Mouse (Mus musculus) forelimb bud, embryonic 11.5 days (tissue): ENCODE measurements around the gene Ap5z1.

Source experiments
- DNase-seq: peaks from one replicate; pipeline ENCODE4 v3.0.0-alpha.2; 2012; ENCODE audit warnings: low read depth, low spot score

The Ap5z1 gene

GRCm38 (mm10) chr5:142463461-142464454, at the start of gene Ap5z1:
Gene Ap5z1 (plus strand): TSS chr5:142463944.
- peak; percentile 97 for DNase-seq

- DNase-seq: no peak
These were observed 48.3 kb upstream of the Ap5z1 start for GRCm38 (mm10) chr5:142415401-142415800.

- no peak for DNase-seq
These were observed 47.5 kb upstream of the Ap5z1 start for GRCm38 (mm10) chr5:142416070-142416775.

- DNase-seq: no peak
These were observed 46.6 kb upstream of the Ap5z1 start for GRCm38 (mm10) chr5:142417104-142417503.

GRCm38 (mm10) chr5:142417876-142418275, 45.9 kb upstream of the Ap5z1 start:
- no peak for DNase-seq

GRCm38 (mm10) chr5:142418419-142418818, 45.3 kb upstream of the Ap5z1 start:
- no peak for DNase-seq

GRCm38 (mm10) chr5:142420317-142420716, 43.4 kb upstream of the Ap5z1 start:
- no peak for DNase-seq

- DNase-seq: no peak
These were observed 42.8 kb upstream of the Ap5z1 start for GRCm38 (mm10) chr5:142420920-142421319.

- DNase-seq: no peak
These were observed 41.9 kb upstream of the Ap5z1 start for GRCm38 (mm10) chr5:142421886-142422285.

GRCm38 (mm10) chr5:142423141-142423540, 40.6 kb upstream of the Ap5z1 start:
- DNase-seq: no peak

GRCm38 (mm10) chr5:142423701-142424100, 40.0 kb upstream of the Ap5z1 start:
- DNase-seq: no peak

GRCm38 (mm10) chr5:142424627-142425349, 39.0 kb upstream of the Ap5z1 start:
- DNase-seq: no peak

- DNase-seq: no peak
These were observed 37.3 kb upstream of the Ap5z1 start for GRCm38 (mm10) chr5:142426476-142426875.

GRCm38 (mm10) chr5:142427876-142428275, 35.9 kb upstream of the Ap5z1 start:
- DNase-seq: no peak

- DNase-seq: no peak
These were observed 35.1 kb upstream of the Ap5z1 start for GRCm38 (mm10) chr5:142428691-142429090.

GRCm38 (mm10) chr5:142431029-142431428, 32.7 kb upstream of the Ap5z1 start:
- DNase-seq: no peak

- no peak for DNase-seq
These were observed 31.8 kb upstream of the Ap5z1 start for GRCm38 (mm10) chr5:142431811-142432434.

GRCm38 (mm10) chr5:142432695-142433094, 31.0 kb upstream of the Ap5z1 start:
- no peak for DNase-seq

GRCm38 (mm10) chr5:142434052-142434451, 29.7 kb upstream of the Ap5z1 start:
- no peak for DNase-seq

GRCm38 (mm10) chr5:142435736-142436135, 28.0 kb upstream of the Ap5z1 start:
- no peak for DNase-seq

- no peak for DNase-seq
These were observed 25.3 kb upstream of the Ap5z1 start for GRCm38 (mm10) chr5:142438380-142438938.
